Mouse (Mus musculus) CH12.LX (cell line): Measurements from ENCODE around the gene Pdcd6. TPM values are rescaled to one million over a fixed set of nuclear protein-coding genes. Genes with fewer than 3 reads are reported as not detected.

ENCODE experiments used
- DNase-seq: peaks from one replicate; pipeline ENCODE4 v3.0.0-alpha.2; 2013; ENCODE audit errors: extremely low read depth
- H3K27ac ChIP-seq: 2 replicates; pipeline ENCODE4 v1.5.1; 2012; ENCODE audit warnings: low read depth, mild to moderate bottlenecking, control low read depth, moderate library complexity; ENCODE audit not compliant: insufficient read depth
- H3K27me3 ChIP-seq: replicated peaks from 2 replicates; pipeline ENCODE3; 2012; ENCODE audit warnings: inconsistent platforms
- H3K36me3 ChIP-seq, 2 experiments: replicated peaks in 1 of 2; 2 replicates each; pipeline versions ENCODE3 to v1.6.1; 2012; ENCODE audit warnings: inconsistent platforms in 1 of 2, low read length in 1 of 2, mild to moderate bottlenecking in 1 of 2, mixed read lengths in 1 of 2, moderate library complexity in 1 of 2; ENCODE audit not compliant: control insufficient read depth in 1 of 2, insufficient read depth in 1 of 2
- H3K4me1 ChIP-seq, 2 experiments: 2 replicates each; pipeline ENCODE4 v1.6.1; 2012; ENCODE audit warnings: inconsistent platforms in 1 of 2, moderate library complexity in 1 of 2; ENCODE audit not compliant: insufficient read depth in 2 of 2, control insufficient read depth in 1 of 2
- H3K4me2 ChIP-seq: 2 replicates; pipeline ENCODE4 v1.6.1; 2012; ENCODE audit warnings: low read depth, mild to moderate bottlenecking, control low read depth; ENCODE audit not compliant: poor library complexity, insufficient read depth, severe bottlenecking
- H3K4me3 ChIP-seq, 3 experiments: fragments of 150-350 bp in 1 of 3; sonication (generic) in 1 of 3; replicated peaks in 1 of 3; 2 replicates each; pipeline versions ENCODE3 to v1.5.1; 2011 to 2012; ENCODE audit warnings: low read depth in 2 of 3, low read length in 2 of 3, mild to moderate bottlenecking in 2 of 3, moderate library complexity in 2 of 3, control low read depth in 1 of 3, improper control_type of control experiment in 1 of 3, inconsistent platforms in 1 of 3, mixed read lengths in 1 of 3; ENCODE audit not compliant: poor library complexity in 1 of 3
- H3K79me2 ChIP-seq: replicated peaks from 2 replicates; pipeline ENCODE4 v1.6.1; 2012; ENCODE audit warnings: mild to moderate bottlenecking, moderate library complexity; ENCODE audit not compliant: control insufficient read depth, poor library complexity, insufficient read depth, severe bottlenecking; ENCODE audit errors: extremely low read depth
- H3K9ac ChIP-seq: 2 replicates; pipeline ENCODE4 v1.6.1; 2012; ENCODE audit warnings: low read depth, mild to moderate bottlenecking, control low read depth, moderate library complexity; ENCODE audit not compliant: insufficient read depth
- H3K9me3 ChIP-seq: replicated peaks from 2 replicates; pipeline ENCODE3; 2012; ENCODE audit warnings: low read length, inconsistent platforms, mixed read lengths
- BHLHE40 ChIP-seq: IDR thresholded peaks from 2 replicates; pipeline ENCODE4 v1.6.1; 2011; ENCODE audit warnings: mild to moderate bottlenecking, low read depth, low read length, improper control_type of control experiment
- CHD1 ChIP-seq: IDR thresholded peaks from 2 replicates; pipeline ENCODE4 v1.6.1; 2012; ENCODE audit warnings: low read depth, low read length, improper control_type of control experiment, inconsistent platforms
- ELF1 ChIP-seq: IDR thresholded peaks from 2 replicates; pipeline ENCODE4 v1.6.1; 2014; ENCODE audit warnings: low read depth, mild to moderate bottlenecking, inconsistent platforms, low read length, improper control_type of control experiment
- EP300 ChIP-seq: IDR thresholded peaks from 2 replicates; pipeline ENCODE4 v1.6.1; 2011; ENCODE audit warnings: low read length, improper control_type of control experiment
- ETS1 ChIP-seq: conservative IDR thresholded peaks from 2 replicates; pipeline ENCODE4 v1.6.1; 2012; ENCODE audit warnings: low read depth, mild to moderate bottlenecking, inconsistent platforms, low read length, improper control_type of control experiment, moderate library complexity
- GABPA ChIP-seq: IDR thresholded peaks from 2 replicates; pipeline ENCODE4 v1.6.1; 2012; ENCODE audit warnings: low read depth, low read length, improper control_type of control experiment, inconsistent platforms; ENCODE audit not compliant: insufficient replicate concordance
- IRF4 ChIP-seq: IDR thresholded peaks from 2 replicates; pipeline ENCODE4 v1.6.1; 2014; ENCODE audit warnings: low read depth, mild to moderate bottlenecking, inconsistent platforms, low read length, improper control_type of control experiment
- JUN ChIP-seq: IDR thresholded peaks from 2 replicates; pipeline ENCODE4 v1.6.1; 2011; ENCODE audit warnings: low read depth, mild to moderate bottlenecking, low read length, improper control_type of control experiment, moderate library complexity; ENCODE audit not compliant: insufficient read depth
- JUND ChIP-seq: conservative IDR thresholded peaks from 2 replicates; pipeline ENCODE4 v1.6.1; 2011; ENCODE audit warnings: low read depth, low read length, improper control_type of control experiment
- KAT2A ChIP-seq: IDR thresholded peaks from 2 replicates; pipeline ENCODE4 v1.6.1; 2012; ENCODE audit warnings: low read length, improper control_type of control experiment, inconsistent platforms; ENCODE audit not compliant: insufficient replicate concordance
- MYC ChIP-seq: IDR thresholded peaks from 2 replicates; pipeline ENCODE4 v1.6.1; 2011; ENCODE audit warnings: low read depth, mild to moderate bottlenecking, improper control_type of control experiment, low read length
- NRF1 ChIP-seq: IDR thresholded peaks from 2 replicates; pipeline ENCODE4 v1.6.1; 2014; ENCODE audit warnings: low read depth, mild to moderate bottlenecking, inconsistent platforms, low read length, improper control_type of control experiment, moderate library complexity
- POLR2A ChIP-seq: IDR thresholded peaks from 2 replicates; pipeline ENCODE4 v1.6.1; 2011; ENCODE audit warnings: low read depth, mild to moderate bottlenecking, improper control_type of control experiment, low read length
- POLR2AphosphoS2 ChIP-seq: IDR thresholded peaks from 2 replicates; pipeline ENCODE4 v1.6.1; 2011; ENCODE audit warnings: low read depth, low read length, improper control_type of control experiment
- SIN3A ChIP-seq: IDR thresholded peaks from 2 replicates; pipeline ENCODE4 v1.6.1; 2012; ENCODE audit warnings: low read length, improper control_type of control experiment, inconsistent platforms
- SMC3 ChIP-seq: IDR thresholded peaks from 2 replicates; pipeline ENCODE4 v1.6.1; 2011; ENCODE audit warnings: low read depth, low read length, improper control_type of control experiment
- TBP ChIP-seq: conservative IDR thresholded peaks from 2 replicates; pipeline ENCODE4 v1.6.1; 2011; ENCODE audit warnings: low read depth, low read length, improper control_type of control experiment
- TCF12 ChIP-seq: IDR thresholded peaks from 2 replicates; pipeline ENCODE4 v1.6.1; 2014; ENCODE audit warnings: low read depth, mild to moderate bottlenecking, inconsistent platforms, low read length, improper control_type of control experiment
- UBTF ChIP-seq: IDR thresholded peaks from 2 replicates; pipeline ENCODE4 v1.6.1; 2012; ENCODE audit warnings: low read depth, mild to moderate bottlenecking, inconsistent platforms, low read length, improper control_type of control experiment, moderate library complexity
- USF1 ChIP-seq: IDR thresholded peaks from 2 replicates; pipeline ENCODE4 v1.6.1; 2014; ENCODE audit warnings: low read depth, mild to moderate bottlenecking, inconsistent platforms, low read length, improper control_type of control experiment
- ZNF384 ChIP-seq: IDR thresholded peaks from 2 replicates; pipeline ENCODE4 v1.6.1; 2012; ENCODE audit warnings: low read depth, low read length, improper control_type of control experiment, inconsistent platforms
- dilution Hi-C: fragments of 300-500 bp; cut with MboI; formaldehyde crosslinking; loops from 2 replicates; pipeline ENCODE4 v1.14.3; 2020; ENCODE audit warnings: low sequenced_read_pairs; ENCODE audit not compliant: extremely low pct_unique_long_range_greater_than_20kb, extremely low pct_ligation_motif_present
- in situ Hi-C: fragments of 300-500 bp; cut with MboI; formaldehyde crosslinking; loops from 3 replicates; pipeline ENCODE4 v1.14.3; 2019; ENCODE audit warnings: low sequenced_read_pairs, low pct_ligation_motif_present, low pct_unique_long_range_greater_than_20kb, mixed read lengths
- polyA plus RNA-seq: library from polyadenylated mRNA; unstranded; fragments of >175 nt; gene quantifications from 2 replicates; pipeline ENCODE4 v1.2.1, GENCODE M21; 2012; ENCODE audit warnings: low read depth; ENCODE audit not compliant: insufficient read length
- total RNA-seq, 2 experiments: library from RNA; depleted of rRNA; stranded (reverse); fragments of 300-350 nt in 1 of 2; fragments of >200 nt in 1 of 2; gene quantifications; 2 replicates each; pipeline ENCODE4 v1.2.3; 2012 to 2014

Pdcd6 gene
- total and polyA plus RNA-seq, 3 experiments, result 124 to 213 (median 136) TPM

- H3K9me3 ChIP-seq, result no peaks in the 10 kb centered on the region
- no peak overlapping the region for H3K9ac ChIP-seq
- in situ Hi-C loops (no loop called here), dilution Hi-C loops (no loop called here)
- peaks cover 50 to 82% of the 10 kb centered on the region in 2 experiments for H3K36me3 ChIP-seq
- H3K4me2 ChIP-seq, result no peak overlapping the region
- H3K79me2 ChIP-seq, result peaks cover 17% of the 10 kb centered on the region
- H3K4me3 ChIP-seq, result no peak overlapping the region
- no peak for DNase-seq
- peaks cover 0 to 11% of the 10 kb centered on the region in 2 experiments; a peak in 2 of 4 replicates for H3K4me1 ChIP-seq
- H3K27ac ChIP-seq, result no peak overlapping the region
- H3K27me3 ChIP-seq, result no peaks in the 10 kb centered on the region
- TF ChIP-seq UBTF (no peak), JUND (no peak)
- TF ChIP-seq, all 38 proteins: peak for 0
These were observed 39.1 kb upstream of the Pdcd6 start for GRCm38 (mm10) chr13:74356491-74356890.

DNA sequence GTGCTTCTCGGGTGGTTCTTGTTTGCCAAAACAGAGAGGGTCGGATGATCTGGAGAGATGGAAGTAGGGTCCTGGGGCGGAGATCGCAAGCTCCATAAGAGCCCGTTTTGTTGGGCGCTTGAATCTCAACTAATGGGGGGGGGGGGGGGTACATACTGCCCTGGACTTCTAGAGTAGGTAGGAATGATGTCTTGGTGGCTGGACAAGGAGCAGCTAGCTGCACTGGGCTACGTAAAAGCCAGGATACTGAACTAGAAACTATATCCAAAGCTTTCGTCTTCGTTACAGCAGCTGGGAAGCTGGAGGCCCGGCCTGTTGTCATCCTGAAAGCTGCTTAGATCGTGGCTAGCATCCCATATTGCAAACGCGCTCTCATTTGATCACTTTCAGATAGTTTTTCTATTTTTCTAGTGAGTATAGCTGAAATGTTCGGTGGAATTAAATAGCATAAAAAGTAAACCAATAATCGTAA is 33.1 kb upstream of the Pdcd6 start:
- dilution Hi-C loops, result no loop called here
- Histone ChIP-seq H3K27me3 (no peaks in the 10 kb centered on the region), H3K79me2 (peaks cover 50% of the 10 kb centered on the region), H3K27ac (no peak overlapping the region), H3K36me3 (peaks cover 16 to 25% of the 10 kb centered on the region in 2 experiments), H3K9me3 (no peaks in the 10 kb centered on the region), H3K4me2 (no peak overlapping the region), H3K9ac (peak overlapping the region; percentile 80), H3K4me3 (peak overlapping the region; percentile 70 to 91 (median 82)), H3K4me1 (peaks cover 0 to 40% of the 10 kb centered on the region in 2 experiments; a peak in 3 of 4 replicates)
- in situ Hi-C loops, result no loop called here
- peak; percentile 31 for DNase-seq
- TF ChIP-seq CHD1 (0 out of 2 replicates have a peak, but pooled peaks have one; percentile 33), ELF1 (0 out of 2 replicates have a peak, but pooled peaks have one; percentile 1), POLR2A (0 out of 2 replicates have a peak, but pooled peaks have one; percentile 65), EP300 (no peak), JUN (no peak)

DNA sequence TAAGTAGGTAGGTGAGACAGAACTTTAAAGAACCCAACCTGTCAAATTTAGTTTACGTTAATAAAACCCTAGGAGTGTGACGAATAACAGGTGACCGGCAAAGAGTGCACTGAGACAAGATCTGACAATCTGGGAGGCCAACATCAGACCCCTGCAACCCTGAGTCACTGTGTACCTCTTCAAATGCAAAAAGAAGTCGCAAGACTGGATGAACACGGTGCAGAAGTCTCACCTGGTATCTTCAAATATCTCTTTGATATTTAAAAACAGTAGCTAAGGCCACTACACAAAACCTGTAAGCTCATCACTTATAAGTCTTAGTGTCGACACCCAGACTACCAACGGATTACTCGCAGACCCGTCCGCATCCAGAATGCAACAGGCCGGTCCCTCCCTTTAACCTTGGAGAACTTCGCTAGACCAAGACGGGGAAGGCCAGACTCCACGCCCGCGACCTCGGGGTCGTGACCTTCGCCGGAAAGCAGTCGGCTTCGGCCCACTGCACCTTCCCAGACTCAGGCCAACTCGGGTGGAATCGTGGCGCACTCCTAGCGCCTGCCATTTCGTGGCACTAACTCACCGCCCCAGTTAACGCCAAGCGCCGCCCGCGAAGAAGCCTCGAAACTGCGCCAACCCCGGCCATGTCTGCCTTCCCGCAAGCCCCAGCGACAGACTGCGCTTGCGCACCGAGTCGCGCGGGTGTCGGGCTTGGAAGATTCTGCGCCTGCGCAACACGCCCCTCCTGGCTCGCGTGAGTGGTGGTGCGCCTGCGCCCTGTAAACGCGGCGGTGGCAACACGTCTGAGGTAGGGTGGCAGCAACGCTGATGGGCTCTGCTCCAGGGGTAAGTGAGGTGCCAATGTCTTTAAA is 32.4 kb upstream of the Pdcd6 start, which contains the start of the genes Sdha and Ccdc127:
TSS of gene Sdha (minus strand) at position 715 of the 869 bp plus-strand sequence.
TSS of gene Ccdc127 (plus strand) at position 744 of the 869 bp plus-strand sequence.
- in situ Hi-C loops (loop anchor here (25.0 kb wide), 1 partner anchor 163 kb away; no protein-coding TSS in a partner anchor), dilution Hi-C loops (no loop called here)
- peaks cover 54% of the 10 kb centered on the region for H3K79me2 ChIP-seq
- peak; percentile 97 for DNase-seq
- peak within 1 kb of the TSS; percentile 70 to 91 (median 82) for H3K4me3 ChIP-seq
- H3K4me2 ChIP-seq, result peak within 1 kb of the TSS; percentile 82
- peak within 1 kb of the TSS; percentile 82 for H3K9ac ChIP-seq
- no peaks in the 10 kb centered on the region for H3K9me3 ChIP-seq
- peaks cover 2 to 46% of the 10 kb centered on the region in 2 experiments; a peak in 3 of 4 replicates for H3K4me1 ChIP-seq
- H3K27ac ChIP-seq, result peak within 1 kb of the TSS; percentile 55
- peaks cover 15 to 28% of the 10 kb centered on the region in 2 experiments for H3K36me3 ChIP-seq
- no peaks in the 10 kb centered on the region for H3K27me3 ChIP-seq
- TF ChIP-seq TCF12 (peak; percentile 85), KAT2A (no peak), NRF1 (peak; percentile 96), CHD1 (peak; percentile 78), POLR2AphosphoS2 (peak; percentile 92), GABPA (no peak), SMC3 (no peak), POLR2A (peak; percentile 97), USF1 (no peak), SIN3A (0 out of 2 replicates have a peak, but pooled peaks have one; percentile 71), EP300 (no peak), TBP (0 out of 2 replicates have a peak, but pooled peaks have one; percentile 46), ZNF384 (no peak), UBTF (0 out of 2 replicates have a peak, but pooled peaks have one; percentile 3), BHLHE40 (peak; percentile 93), MYC (peak; percentile 15; the same call in 1 of the 2 replicates), JUN (no peak), IRF4 (no peak), ETS1 (no peak)
